Mouse (Mus musculus) liver, adult 2 months (tissue): ENCODE data around the gene Ppfia2.

Source experiments
- CTCF ChIP-seq: fragments of 200-500 bp; IDR thresholded peaks from 2 replicates; pipeline ENCODE4 v1.5.1; 2011; ENCODE audit warnings: low read depth, low read length, control low read depth
- POLR2A ChIP-seq: fragments of 200-500 bp; IDR thresholded peaks from 2 replicates; pipeline ENCODE4 v1.6.1; 2011; ENCODE audit warnings: low read length, control low read depth; ENCODE audit not compliant: insufficient read depth; ENCODE audit errors: extremely low read depth

- no peak for TF ChIP-seq CTCF
- no peak for TF ChIP-seq POLR2A
These were observed 268.1 kb downstream of the Ppfia2 start for GRCm38 (mm10) chr10:106738190-106738589.
